Mouse (Mus musculus) MEL (cell line): ENCODE measurements around the gene Mindy1. TPM values are rescaled to one million over a fixed set of nuclear protein-coding genes. Genes with fewer than 3 reads are reported as not detected.

ENCODE experiments used
- DNase-seq: peaks from one replicate; pipeline ENCODE4 v3.0.0; 2011; ENCODE audit warnings: low read depth, low spot score
- H3K27ac ChIP-seq: 2 replicates; pipeline ENCODE4 v1.5.1; 2012; ENCODE audit warnings: low read depth, mild to moderate bottlenecking, control low read depth, low read length, moderate library complexity; ENCODE audit not compliant: control insufficient read depth
- H3K27me3 ChIP-seq, 2 experiments: fragments of 150-350 bp in 1 of 2; sonication (generic) in 1 of 2; 2 replicates each; pipeline ENCODE4 v1.6.1; 2012; ENCODE audit warnings: low read length in 2 of 2, mild to moderate bottlenecking in 2 of 2, improper control_type of control experiment in 1 of 2, moderate library complexity in 1 of 2; ENCODE audit not compliant: insufficient read depth in 2 of 2, control insufficient read depth in 1 of 2
- H3K36me3 ChIP-seq, 2 experiments: 2 replicates each; pipeline ENCODE4 v1.6.1; 2012 to 2014; ENCODE audit warnings: low read length in 2 of 2, improper control_type of control experiment in 1 of 2, inconsistent platforms in 1 of 2, mild to moderate bottlenecking in 1 of 2; ENCODE audit not compliant: insufficient read depth in 2 of 2, control insufficient read depth in 1 of 2
- H3K4me1 ChIP-seq, 2 experiments: fragments of 150-350 bp in 1 of 2; sonication (generic) in 1 of 2; 2 replicates each; pipeline ENCODE4 v1.6.1; 2012; ENCODE audit warnings: low read length in 2 of 2, improper control_type of control experiment in 1 of 2, mild to moderate bottlenecking in 1 of 2; ENCODE audit not compliant: insufficient read depth in 2 of 2, control insufficient read depth in 1 of 2
- H3K4me3 ChIP-seq, 2 experiments: fragments of 150-350 bp in 1 of 2; sonication (generic) in 1 of 2; 2 replicates each; pipeline ENCODE4 v1.5.1; 2012; ENCODE audit warnings: low read depth in 2 of 2, low read length in 2 of 2, mild to moderate bottlenecking in 2 of 2, moderate library complexity in 2 of 2, control low read depth in 1 of 2, improper control_type of control experiment in 1 of 2; ENCODE audit not compliant: control insufficient read depth in 1 of 2, insufficient read depth in 1 of 2
- H3K79me2 ChIP-seq: 2 replicates; pipeline ENCODE4 v1.6.1; 2012; ENCODE audit warnings: mild to moderate bottlenecking, low read length, moderate library complexity; ENCODE audit not compliant: control insufficient read depth, poor library complexity, insufficient read depth
- H3K9ac ChIP-seq: 2 replicates; pipeline ENCODE4 v1.6.1; 2012; ENCODE audit warnings: low read depth, mild to moderate bottlenecking, control low read depth, low read length, moderate library complexity; ENCODE audit not compliant: control insufficient read depth, poor library complexity, severe bottlenecking
- H3K9me3 ChIP-seq: fragments of 150-350 bp; sonication (generic); replicated peaks from 2 replicates; pipeline ENCODE4 v1.6.1; 2012; ENCODE audit warnings: mild to moderate bottlenecking, low read length, improper control_type of control experiment, moderate library complexity; ENCODE audit not compliant: insufficient read depth
- BHLHE40 ChIP-seq: IDR thresholded peaks from 2 replicates; pipeline ENCODE4 v1.6.1; 2012; ENCODE audit warnings: low read depth, mild to moderate bottlenecking, inconsistent platforms, low read length, improper control_type of control experiment, borderline replicate concordance
- CHD1 ChIP-seq: IDR thresholded peaks from 2 replicates; pipeline ENCODE4 v1.6.1; 2012; ENCODE audit warnings: low read depth, mild to moderate bottlenecking, inconsistent platforms, low read length, improper control_type of control experiment
- CHD2 ChIP-seq: IDR thresholded peaks from 2 replicates; pipeline ENCODE4 v1.6.1; 2011; ENCODE audit warnings: low read length, improper control_type of control experiment
- E2F4 ChIP-seq: IDR thresholded peaks from 2 replicates; pipeline ENCODE4 v1.6.1; 2011; ENCODE audit warnings: low read depth, low read length, improper control_type of control experiment, borderline replicate concordance
- ELF1 ChIP-seq: IDR thresholded peaks from 2 replicates; pipeline ENCODE4 v1.6.1; 2014; ENCODE audit warnings: low read depth, mild to moderate bottlenecking, inconsistent platforms, low read length, improper control_type of control experiment, moderate library complexity
- EP300 ChIP-seq, 2 experiments: IDR thresholded peaks; 2 replicates each; pipeline ENCODE4 v1.6.1; 2011; ENCODE audit warnings: improper control_type of control experiment in 2 of 2, low read length in 2 of 2, low read depth in 1 of 2, mild to moderate bottlenecking in 1 of 2
- ETS1 ChIP-seq: IDR thresholded peaks from 2 replicates; pipeline ENCODE4 v1.6.1; 2012; ENCODE audit warnings: low read depth, mild to moderate bottlenecking, inconsistent platforms, low read length, improper control_type of control experiment, moderate library complexity
- GABPA ChIP-seq: IDR thresholded peaks from 2 replicates; pipeline ENCODE4 v1.6.1; 2012; ENCODE audit warnings: low read depth, mild to moderate bottlenecking, inconsistent platforms, low read length, improper control_type of control experiment, moderate library complexity
- GATA1 ChIP-seq: IDR thresholded peaks from 2 replicates; pipeline ENCODE4 v1.6.1; 2011; ENCODE audit warnings: low read depth, low read length, improper control_type of control experiment
- HCFC1 ChIP-seq: IDR thresholded peaks from 2 replicates; pipeline ENCODE4 v1.6.1; 2012; ENCODE audit warnings: low read depth, mild to moderate bottlenecking, inconsistent platforms, low read length, improper control_type of control experiment, moderate library complexity
- JUND ChIP-seq: IDR thresholded peaks from 2 replicates; pipeline ENCODE4 v1.6.1; 2011; ENCODE audit warnings: low read depth, mild to moderate bottlenecking, improper control_type of control experiment, low read length
- MAX ChIP-seq: IDR thresholded peaks from 2 replicates; pipeline ENCODE4 v1.6.1; 2011; ENCODE audit warnings: low read length, improper control_type of control experiment
- MAZ ChIP-seq: IDR thresholded peaks from 2 replicates; pipeline ENCODE4 v1.6.1; 2012; ENCODE audit warnings: low read depth, mild to moderate bottlenecking, inconsistent platforms, low read length, improper control_type of control experiment
- MEF2A ChIP-seq: IDR thresholded peaks from 2 replicates; pipeline ENCODE4 v1.6.1; 2014; ENCODE audit warnings: low read depth, mild to moderate bottlenecking, inconsistent platforms, low read length, improper control_type of control experiment; ENCODE audit not compliant: poor library complexity, insufficient replicate concordance, severe bottlenecking; ENCODE audit errors: extremely low read depth
- MYC ChIP-seq: IDR thresholded peaks from 2 replicates; pipeline ENCODE4 v1.6.1; 2011; ENCODE audit warnings: low read depth, mild to moderate bottlenecking, low read length, improper control_type of control experiment, moderate library complexity
- NELFE ChIP-seq: IDR thresholded peaks from 2 replicates; pipeline ENCODE4 v1.6.1; 2011; ENCODE audit warnings: low read depth, low read length, improper control_type of control experiment
- POLR2AphosphoS2 ChIP-seq: IDR thresholded peaks from 2 replicates; pipeline ENCODE4 v1.6.1; 2011; ENCODE audit warnings: low read length, improper control_type of control experiment
- RAD21 ChIP-seq: IDR thresholded peaks from 2 replicates; pipeline ENCODE4 v1.6.1; 2011; ENCODE audit warnings: mild to moderate bottlenecking, low read depth, low read length, improper control_type of control experiment
- RCOR1 ChIP-seq: IDR thresholded peaks from 2 replicates; pipeline ENCODE4 v1.6.1; 2012; ENCODE audit warnings: low read depth, mild to moderate bottlenecking, inconsistent platforms, low read length, improper control_type of control experiment
- SIN3A ChIP-seq: IDR thresholded peaks from 2 replicates; pipeline ENCODE4 v1.6.1; 2012; ENCODE audit warnings: low read length, improper control_type of control experiment, inconsistent platforms
- TBP ChIP-seq: IDR thresholded peaks from 2 replicates; pipeline ENCODE4 v1.8.0; 2011; ENCODE audit warnings: low read depth, low read length, improper control_type of control experiment
- TCF12 ChIP-seq: IDR thresholded peaks from 2 replicates; pipeline ENCODE4 v1.6.1; 2014; ENCODE audit warnings: low read depth, mild to moderate bottlenecking, inconsistent platforms, low read length, improper control_type of control experiment, moderate library complexity
- ZC3H11A ChIP-seq: IDR thresholded peaks from 2 replicates; pipeline ENCODE4 v1.6.1; 2012; ENCODE audit warnings: low read depth, mild to moderate bottlenecking, inconsistent platforms, low read length, improper control_type of control experiment
- ZMIZ1 ChIP-seq: IDR thresholded peaks from 2 replicates; pipeline ENCODE4 v1.6.1; 2012; ENCODE audit warnings: low read depth, mild to moderate bottlenecking, inconsistent platforms, low read length, improper control_type of control experiment, moderate library complexity
- ZNF384 ChIP-seq: IDR thresholded peaks from 2 replicates; pipeline ENCODE4 v1.6.1; 2012; ENCODE audit warnings: low read depth, mild to moderate bottlenecking, inconsistent platforms, low read length, improper control_type of control experiment
- polyA plus RNA-seq, 2 experiments: library from polyadenylated mRNA; stranded (reverse) in 1 of 2; unstranded in 1 of 2; fragments of >175 nt in 1 of 2; fragments of >200 nt in 1 of 2; gene quantifications; 2 replicates each; pipeline versions ENCODE4 v1.2.1 to v1.2.4; 2012; ENCODE audit warnings: low replicate concordance in 2 of 2, low read depth in 1 of 2; ENCODE audit not compliant: insufficient read length in 2 of 2, insufficient read depth in 1 of 2, missing spikeins in 1 of 2
- total RNA-seq: library from RNA; depleted of rRNA; stranded (reverse); fragments of 300-350 nt; gene quantifications from 2 replicates; pipeline ENCODE4 v1.2.3, GENCODE M21; 2012

Gene Mindy1
- total and polyA plus RNA-seq, 3 experiments, result 203 to 234 TPM; not detected in 1

DNA sequence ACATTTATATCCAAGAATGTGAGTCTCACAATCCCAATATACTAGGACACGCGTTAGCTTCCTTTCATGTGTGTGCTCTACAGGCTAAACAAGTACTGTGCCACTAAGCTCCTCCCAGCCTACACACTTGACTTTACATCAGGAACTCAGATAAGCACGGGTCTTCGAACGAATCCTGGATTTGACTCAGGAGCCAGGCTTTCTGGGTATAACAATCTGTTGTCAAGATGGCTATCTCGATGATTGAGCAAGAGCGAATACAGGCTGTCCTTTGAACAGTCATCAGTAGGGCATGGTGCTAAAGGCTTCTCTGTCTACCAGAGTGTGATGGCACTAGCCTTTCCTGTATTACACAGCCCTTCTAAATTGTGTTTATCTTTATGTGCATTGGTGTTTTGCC, 16.9 kb downstream of the Mindy1 start (continued):
- 0 out of 4 replicates have a peak, but pooled peaks of 1 of the 2 experiments have one; percentile 7 for TF ChIP-seq EP300 (IDR thresholded peaks at IDR 0.05; ENCODE audit: low read depth in 1 of 2, low read length in 2 of 2)
- TF ChIP-seq MYC, result no peak
- no peak for TF ChIP-seq MEF2A
- TF ChIP-seq HCFC1, result no peak
- peak; percentile 51; the same call in 1 of the 2 replicates for TF ChIP-seq RCOR1
- no peak for TF ChIP-seq TBP
- no peak for TF ChIP-seq CHD2
- TF ChIP-seq BHLHE40, result no peak
- no peak for TF ChIP-seq GABPA
- no peak for TF ChIP-seq RAD21
- TF ChIP-seq ETS1, result no peak
- TF ChIP-seq JUND, result no peak
- no peak for TF ChIP-seq ZNF384
- no peak for TF ChIP-seq ZC3H11A
- no peak for TF ChIP-seq CHD1
- no peak for TF ChIP-seq TCF12
- TF ChIP-seq E2F4, result no peak
- no peak for TF ChIP-seq POLR2AphosphoS2

DNA sequence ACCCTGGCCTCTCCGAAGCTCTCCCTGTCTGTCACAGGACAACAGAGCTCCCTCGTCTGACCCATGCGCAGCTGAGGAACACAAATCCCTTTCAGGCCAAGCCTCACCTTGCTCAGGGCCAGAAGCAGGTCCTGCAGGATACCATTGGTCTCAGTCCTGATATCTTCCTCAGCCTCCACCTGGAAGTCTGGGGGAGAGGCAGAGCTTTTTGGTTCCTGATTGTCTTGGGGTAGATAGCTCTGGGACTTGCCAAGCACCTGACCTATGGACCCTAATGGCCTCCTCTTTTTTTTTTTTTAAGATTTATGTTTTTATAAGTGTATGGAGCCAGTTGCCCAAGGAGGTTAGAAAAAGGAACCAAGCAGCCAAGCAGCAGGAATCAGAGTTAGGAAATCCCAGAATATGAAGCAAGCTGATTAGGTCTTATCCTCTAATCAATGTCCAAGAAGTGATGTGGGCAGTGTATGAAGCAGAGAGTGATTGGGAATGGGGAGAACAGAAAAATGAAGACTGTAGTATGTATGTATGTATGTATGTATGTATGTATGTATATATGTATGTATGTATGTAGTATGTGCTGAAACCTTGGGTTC, 20.2 kb downstream of the Mindy1 start:
- H3K27ac ChIP-seq, result no peak overlapping the region
- no peak for DNase-seq
- no peaks in the 10 kb centered on the region for H3K79me2 ChIP-seq
- no peaks in the 10 kb centered on the region for H3K9me3 ChIP-seq
- TF ChIP-seq GATA1, result 0 out of 2 replicates have a peak, but pooled peaks have one; percentile 11
- peak; percentile 70 for TF ChIP-seq RCOR1
- no peak for TF ChIP-seq SIN3A
- H3K4me1 ChIP-seq, result peaks cover 6 to 17% of the 10 kb centered on the region in 2 experiments; a peak in 3 of 4 replicates
- H3K4me3 ChIP-seq, result no peak overlapping the region
- H3K27me3 ChIP-seq, result no peaks in the 10 kb centered on the region
- H3K36me3 ChIP-seq, result peaks cover 8 to 13% of the 10 kb centered on the region in 2 experiments
- no peak overlapping the region for H3K9ac ChIP-seq

DNA sequence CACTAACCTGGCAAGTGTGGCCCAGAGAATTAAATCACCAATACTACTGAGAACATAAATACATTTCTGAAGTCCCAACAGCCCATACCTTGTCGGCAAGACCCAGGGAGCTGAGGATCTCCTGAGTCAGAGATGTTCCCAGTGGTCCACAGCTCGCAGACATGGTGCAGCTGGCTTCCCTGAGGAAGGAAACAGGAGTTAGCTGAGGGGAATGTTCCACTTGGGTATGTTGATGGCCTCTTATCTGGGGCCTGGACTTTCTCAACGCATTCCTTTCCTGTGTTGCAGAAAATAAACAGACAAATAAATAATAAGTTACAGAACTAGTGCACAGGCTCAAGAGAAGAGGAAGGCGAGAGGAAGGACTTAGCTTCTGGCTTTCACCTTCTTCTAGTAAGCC, 25.1 kb downstream of the Mindy1 start:
- Histone ChIP-seq H3K27me3 (no peaks in the 10 kb centered on the region), H3K9ac (no peak overlapping the region), H3K4me1 (peaks cover 5 to 13% of the 10 kb centered on the region in 2 experiments), H3K4me3 (no peak overlapping the region), H3K9me3 (no peaks in the 10 kb centered on the region), H3K79me2 (no peaks in the 10 kb centered on the region), H3K27ac (no peak overlapping the region), H3K36me3 (peaks cover 0 to 12% of the 10 kb centered on the region in 2 experiments; a peak in 2 of 4 replicates)
- TF ChIP-seq ZMIZ1 (no peak), EP300 (IDR thresholded peaks at IDR 0.05; ENCODE audit: low read depth in 1 of 2, low read length in 2 of 2) (no peak), HCFC1 (no peak), MAZ (no peak), E2F4 (no peak), ZC3H11A (no peak), ELF1 (no peak), MAX (no peak), NELFE (no peak), GATA1 (no peak), RCOR1 (no peak), ZNF384 (no peak)
- DNase-seq, result no peak
